Mouse (Mus musculus) right cerebral cortex, postnatal 25 days (tissue): Measurements from ENCODE around the gene Col6a6.
A peak's percentile ranks its signal among the peaks of the same experiment; 100 is the strongest.

ENCODE experiments used
- DNase-seq: peaks from one replicate; pipeline ENCODE4 v3.0.0; 2022

The Col6a6 gene

DNA sequence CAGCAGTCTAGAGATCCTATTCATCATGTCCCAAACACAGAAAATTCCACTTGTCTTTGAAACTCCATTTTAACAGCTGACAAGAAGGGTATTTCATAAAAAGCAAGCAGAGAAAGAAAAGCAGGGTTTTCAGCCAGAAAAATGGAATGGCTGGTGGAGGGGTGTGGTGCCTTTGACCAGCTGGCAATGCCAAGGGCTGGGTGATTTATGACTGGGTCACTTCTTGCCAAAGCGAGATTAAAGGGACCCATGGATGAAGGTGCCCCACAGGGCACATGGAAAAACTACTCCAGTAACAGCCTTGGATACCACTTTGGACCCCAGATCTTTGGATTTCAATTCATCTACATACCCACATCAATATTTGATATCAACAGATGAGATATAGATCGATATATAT lies 93.3 kb downstream of the Col6a6 start:
- no peak for DNase-seq

DNA sequence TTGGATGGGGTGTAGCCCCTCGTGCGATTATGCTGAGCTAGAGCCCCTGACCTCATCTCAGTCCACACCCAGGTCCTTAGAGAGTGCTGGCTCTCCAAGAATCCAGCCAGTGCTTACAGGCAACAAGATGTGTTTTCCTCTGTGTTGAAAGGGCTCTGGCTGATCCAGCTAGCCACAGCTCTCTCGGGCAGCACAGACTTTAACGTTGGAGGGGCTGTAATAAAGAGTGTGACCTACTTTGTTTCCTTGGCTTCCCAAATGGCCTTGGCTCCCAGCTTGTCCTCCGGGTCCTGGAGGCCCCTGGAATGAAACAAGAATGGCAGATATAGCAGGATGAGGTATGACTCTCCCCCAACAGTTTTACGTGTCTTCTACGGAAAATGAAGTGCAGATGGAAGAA lies 96.0 kb downstream of the Col6a6 start:
- DNase-seq: no peak

DNA sequence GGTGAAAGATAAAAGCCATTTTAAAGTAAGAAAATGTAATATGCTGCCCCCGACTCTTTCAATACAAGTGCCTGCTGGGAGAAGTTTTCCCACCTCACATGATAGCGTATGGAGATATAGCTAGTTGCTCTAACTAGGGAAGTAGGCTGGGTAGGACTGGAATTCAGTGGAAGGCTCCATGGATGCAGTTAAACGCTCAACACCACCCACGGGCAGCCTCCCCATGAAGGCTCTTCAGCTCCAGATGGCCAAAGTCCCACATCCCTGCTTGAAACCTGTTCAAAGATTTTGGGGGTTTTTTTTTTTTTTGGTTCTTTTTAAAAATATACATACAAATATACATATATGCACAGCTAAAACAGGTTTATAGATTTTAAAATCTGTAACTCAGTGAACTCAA lies 107.5 kb downstream of the Col6a6 start:
- peak; percentile 65 for DNase-seq

DNA sequence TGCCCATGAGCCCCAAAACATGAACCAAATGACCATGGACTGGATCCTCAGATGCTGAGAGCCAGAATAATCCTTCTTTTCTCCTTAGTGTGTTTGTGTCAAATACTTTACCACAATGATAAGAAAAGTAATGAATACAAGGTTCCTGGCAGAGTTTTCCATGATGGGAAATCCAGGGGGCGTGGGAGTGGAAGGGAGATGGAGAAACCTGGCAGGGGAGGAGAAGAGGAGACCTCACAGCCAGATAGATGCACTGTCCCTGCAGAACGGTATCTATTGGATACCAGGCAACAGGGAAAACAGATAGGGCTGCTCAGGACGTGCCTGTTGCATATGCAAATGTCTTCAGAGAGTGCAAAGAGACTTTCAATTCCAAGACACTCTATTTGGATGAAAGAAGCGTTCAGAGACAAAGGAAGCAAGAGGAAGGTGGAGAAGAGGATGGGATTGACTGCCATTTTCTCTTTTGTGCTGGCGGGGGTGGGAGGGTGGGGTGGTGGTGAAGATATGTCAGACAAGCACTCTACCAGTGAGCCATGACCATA lies 108.0 kb downstream of the Col6a6 start:
- no peak for DNase-seq

GRCm38 (mm10) chr9:105719367-105719766 lies 108.6 kb downstream of the Col6a6 start:
- DNase-seq: no peak

DNA sequence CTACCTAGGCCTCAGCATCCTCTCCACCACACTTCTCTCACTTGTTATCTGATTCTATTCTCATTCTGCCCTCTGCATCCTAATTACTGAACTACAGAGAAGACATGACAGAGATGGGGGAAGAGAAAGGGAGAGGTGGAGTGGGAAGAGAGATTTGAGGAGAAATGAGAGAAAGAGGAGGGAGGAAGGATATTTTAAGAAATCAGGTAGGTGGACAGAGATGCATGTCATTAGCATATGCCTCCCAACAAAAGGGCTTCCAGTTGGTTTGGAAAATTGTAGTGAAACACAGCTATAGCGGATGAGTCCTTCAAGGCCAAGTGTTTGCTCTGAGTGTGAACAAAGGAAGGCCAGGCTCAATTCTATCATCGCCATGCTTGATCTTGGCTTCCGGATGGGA lies 115.9 kb downstream of the Col6a6 start:
- no peak for DNase-seq

DNA sequence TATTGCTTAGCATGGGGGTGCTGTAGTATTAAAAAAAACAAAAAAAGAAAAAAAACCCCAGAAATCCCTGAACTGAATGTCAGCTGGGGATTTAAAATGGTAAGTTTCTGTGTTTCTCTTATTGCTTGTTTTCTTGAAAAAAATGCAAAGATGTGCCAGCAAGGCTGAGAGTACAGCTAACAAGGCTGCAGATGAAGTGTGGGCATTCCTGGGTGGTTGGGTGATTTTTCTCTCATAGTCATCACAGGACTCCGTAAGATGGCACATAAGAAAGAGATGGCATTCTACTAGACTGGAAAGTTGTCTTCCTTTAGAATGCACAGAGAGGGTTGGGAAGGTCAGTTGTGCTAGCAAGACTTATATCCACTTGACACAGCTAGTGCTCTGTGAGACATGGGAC lies 122.9 kb downstream of the Col6a6 start:
- no peak for DNase-seq

- DNase-seq: no peak
These were observed 123.6 kb downstream of the Col6a6 start for GRCm38 (mm10) chr9:105704226-105704932.

GRCm38 (mm10) chr9:105701966-105702365 lies 126.0 kb downstream of the Col6a6 start:
- no peak for DNase-seq

DNA sequence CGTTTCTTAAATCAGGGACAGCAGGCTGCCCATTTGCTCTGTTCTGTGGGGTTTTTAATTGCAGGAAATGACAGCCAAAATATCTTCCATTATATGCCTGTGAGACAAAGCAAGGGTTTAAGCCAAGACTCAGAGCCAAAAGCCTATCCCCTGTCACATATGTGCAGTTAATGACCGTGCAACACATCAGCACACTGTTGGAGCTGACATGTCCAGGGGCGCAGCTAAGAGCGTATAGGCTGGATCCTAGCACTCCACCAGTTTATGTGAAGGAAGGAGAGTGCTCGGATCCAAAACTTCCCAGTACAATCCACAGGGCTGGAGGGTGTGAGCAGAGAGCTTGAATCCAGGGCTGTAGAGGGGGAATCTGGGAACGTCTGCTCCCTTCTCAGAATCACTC lies 127.3 kb downstream of the Col6a6 start:
- DNase-seq: no peak

DNA sequence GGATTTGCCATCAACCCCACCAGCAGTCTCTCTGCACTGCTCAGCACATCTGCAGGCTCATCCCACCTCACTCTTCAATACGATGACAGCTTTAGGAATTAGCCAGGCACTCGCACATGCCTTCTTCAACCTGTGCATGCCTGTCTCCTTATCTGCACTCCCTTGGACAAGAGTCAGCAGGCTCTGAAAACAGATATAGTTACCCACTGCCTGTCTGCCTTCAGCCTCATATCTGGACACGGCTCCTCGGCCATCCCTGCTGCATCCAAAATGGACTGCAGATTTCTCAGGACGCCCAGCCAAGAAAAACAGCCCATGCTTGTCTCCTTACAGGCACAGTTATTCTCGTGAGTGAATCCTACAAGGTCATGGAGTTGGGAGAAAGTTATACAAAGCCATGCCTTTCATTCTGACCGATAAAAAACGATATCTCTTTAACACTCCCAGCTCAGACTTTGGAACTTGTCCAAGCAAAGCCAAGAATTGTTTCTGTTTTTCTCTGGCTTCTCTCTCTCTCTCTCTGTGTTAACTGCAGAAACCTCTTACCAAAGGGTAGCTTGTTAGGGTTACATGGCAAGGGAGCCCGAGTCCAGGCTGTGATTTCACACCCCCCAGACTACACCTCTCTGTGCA lies 130.1 kb downstream of the Col6a6 start:
- no peak for DNase-seq

GRCm38 (mm10) chr9:105696818-105697564 lies 131.0 kb downstream of the Col6a6 start:
- no peak for DNase-seq

DNA sequence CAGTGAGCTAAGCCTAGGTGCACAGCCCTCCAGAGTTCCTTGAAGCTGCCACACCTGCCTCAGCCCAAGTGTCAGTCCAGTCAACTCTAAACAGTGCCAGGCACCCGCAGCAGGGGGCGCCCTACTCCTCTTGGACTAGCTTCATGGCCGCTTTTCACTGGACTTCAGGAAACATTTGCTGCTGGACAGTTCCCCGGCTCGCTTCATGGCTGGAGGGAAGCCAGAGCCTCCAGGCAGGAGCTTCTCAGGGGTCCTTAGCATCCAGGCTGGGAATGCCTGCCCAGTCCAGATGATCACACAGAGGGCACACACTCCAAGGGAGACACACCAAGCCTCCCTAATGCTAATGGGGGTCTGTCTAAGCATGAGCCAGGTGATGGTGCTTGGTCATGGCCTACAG lies 134.1 kb downstream of the Col6a6 start:
- DNase-seq: peak; percentile 40

DNA sequence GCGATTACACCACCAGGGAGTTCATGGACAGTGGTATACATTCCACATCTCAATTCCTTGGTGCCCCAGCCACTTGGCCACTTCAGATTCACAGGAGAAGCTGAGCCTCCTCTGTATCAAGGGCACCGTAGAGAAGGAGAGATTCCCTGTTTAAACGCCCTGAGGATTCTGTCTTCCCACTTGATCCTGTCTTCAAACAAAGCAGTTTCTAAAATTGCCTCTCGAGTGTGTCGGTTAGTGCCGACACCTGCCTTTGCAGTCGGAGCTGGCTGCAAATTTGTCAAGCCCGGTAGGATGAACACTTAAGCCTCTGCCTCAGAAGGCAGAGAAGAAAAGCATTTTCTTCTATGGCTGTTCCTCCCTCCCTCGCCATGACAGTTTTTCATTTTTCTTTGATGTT lies 134.9 kb downstream of the Col6a6 start:
- DNase-seq: peak; percentile 51

GRCm38 (mm10) chr9:105692472-105692871 lies 135.5 kb downstream of the Col6a6 start:
- peak; percentile 84 for DNase-seq

- DNase-seq: no peak
These were observed 138.5 kb downstream of the Col6a6 start for GRCm38 (mm10) chr9:105689485-105689884.

- DNase-seq: peak; percentile 70
These were observed 143.3 kb downstream of the Col6a6 start for GRCm38 (mm10) chr9:105684549-105685165.

DNA sequence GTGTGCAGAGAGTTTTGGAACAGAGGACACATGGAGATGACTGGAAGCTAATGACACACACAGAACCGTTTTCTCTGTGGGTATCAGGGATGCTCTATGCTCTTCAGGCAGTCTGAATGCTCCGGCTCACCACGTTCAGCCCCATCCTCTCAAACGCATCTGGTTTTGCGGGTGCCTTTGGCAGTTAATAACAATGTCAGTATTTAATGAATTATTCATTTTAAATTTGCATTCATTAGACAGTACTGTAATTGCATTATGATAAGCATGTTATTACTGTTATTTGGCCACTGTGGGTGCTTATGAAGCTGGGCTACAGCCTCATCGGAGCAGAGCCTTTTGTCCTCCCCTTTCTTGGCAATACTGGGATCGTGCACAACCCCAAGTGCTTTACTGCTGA lies 146.6 kb downstream of the Col6a6 start:
- no peak for DNase-seq

DNA sequence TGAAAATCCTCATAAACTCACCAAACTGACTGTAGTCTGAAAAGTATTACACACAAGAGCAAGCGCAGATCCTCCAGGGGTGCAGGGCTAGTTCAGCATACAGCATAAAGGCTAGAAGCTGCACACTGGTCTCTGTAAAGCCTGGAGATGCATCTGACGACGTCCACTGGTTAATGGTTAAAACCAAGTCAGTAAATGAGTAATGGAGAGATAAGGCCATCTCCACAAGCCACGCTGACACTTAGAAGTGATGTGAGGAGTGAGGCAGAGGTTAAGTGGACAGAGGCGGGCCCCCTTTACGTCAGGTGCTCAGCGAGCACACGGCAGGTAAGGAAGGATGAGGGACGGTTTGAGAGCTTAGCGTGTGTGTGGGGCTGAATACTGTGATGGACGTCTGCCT lies 152.0 kb downstream of the Col6a6 start:
- DNase-seq: no peak

GRCm38 (mm10) chr9:105672032-105672431 lies 155.9 kb downstream of the Col6a6 start:
- no peak for DNase-seq

- DNase-seq: no peak
These were observed 157.0 kb downstream of the Col6a6 start for GRCm38 (mm10) chr9:105670916-105671315.

- DNase-seq: no peak
These were observed 162.7 kb downstream of the Col6a6 start for GRCm38 (mm10) chr9:105665269-105665668.

GRCm38 (mm10) chr9:105659877-105660276 lies 168.1 kb downstream of the Col6a6 start:
- DNase-seq: no peak
